Mouse (Mus musculus) c-Kit-positive CD71-positive TER-119-positive erythroid progenitor cells, embryonic 14.5 days (primary cell): ENCODE results near the gene Slc20a1.

Source experiments
- DNase-seq: peaks from one replicate; pipeline ENCODE4 v3.0.0-alpha.2; 2013; ENCODE audit warnings: low spot score

Gene Slc20a1

DNA sequence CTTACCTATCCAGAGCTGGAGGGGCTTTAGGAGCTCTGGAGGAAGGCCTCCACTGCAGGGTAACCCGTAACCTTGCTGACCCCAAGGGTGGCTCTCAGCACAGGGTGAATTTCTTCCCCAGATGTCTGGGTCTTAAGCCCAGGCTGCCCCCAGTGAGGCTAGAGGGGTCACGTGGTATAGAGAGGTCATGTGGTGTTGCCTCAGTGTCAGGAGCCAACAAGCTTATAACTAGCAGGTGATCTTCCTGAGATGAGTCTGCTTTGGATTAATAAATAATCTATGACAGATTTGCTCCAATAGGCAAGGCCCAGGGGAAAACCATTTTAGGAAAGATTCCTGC, 55.0 kb downstream of the Slc20a1 start:
- no peak for DNase-seq

DNA sequence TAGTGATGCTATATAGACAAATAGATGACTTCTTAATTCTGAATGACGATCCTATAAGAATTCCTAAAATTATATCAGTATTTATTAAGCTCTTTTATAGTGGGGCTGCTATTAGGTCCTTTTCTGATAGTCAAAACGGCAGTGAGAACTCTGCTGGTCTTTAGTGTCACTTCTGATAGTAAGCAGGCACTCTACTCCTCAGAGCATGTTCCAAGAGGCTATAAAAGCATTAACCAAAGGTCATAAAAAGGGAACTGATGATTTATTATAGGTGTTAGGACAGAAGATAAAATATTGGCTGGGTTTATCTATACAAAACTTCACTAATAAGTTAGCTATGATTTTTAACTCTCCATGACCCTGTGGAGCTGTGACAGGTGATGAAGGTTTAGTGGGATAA, 55.5 kb downstream of the Slc20a1 start:
- no peak for DNase-seq

DNA sequence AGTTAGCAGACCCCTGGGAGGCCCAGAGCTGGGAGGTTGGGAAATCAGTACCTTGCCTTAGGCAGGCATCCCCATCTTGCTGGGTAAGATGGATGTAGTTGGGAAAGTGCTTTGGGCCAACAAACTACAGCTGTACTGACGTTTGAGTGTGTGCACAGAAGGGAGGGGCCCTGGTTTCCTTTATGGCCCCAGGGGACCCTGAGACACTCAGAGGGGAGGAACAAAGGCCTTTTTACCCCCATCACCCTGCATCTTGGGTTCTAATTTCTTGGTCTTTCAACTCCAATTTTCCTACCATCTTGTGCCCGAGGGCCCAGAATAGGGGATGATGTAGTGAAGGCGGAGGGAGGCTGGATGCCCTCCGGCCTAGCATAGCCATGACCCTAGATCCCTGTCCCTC, 57.4 kb downstream of the Slc20a1 start:
- no peak for DNase-seq

DNA sequence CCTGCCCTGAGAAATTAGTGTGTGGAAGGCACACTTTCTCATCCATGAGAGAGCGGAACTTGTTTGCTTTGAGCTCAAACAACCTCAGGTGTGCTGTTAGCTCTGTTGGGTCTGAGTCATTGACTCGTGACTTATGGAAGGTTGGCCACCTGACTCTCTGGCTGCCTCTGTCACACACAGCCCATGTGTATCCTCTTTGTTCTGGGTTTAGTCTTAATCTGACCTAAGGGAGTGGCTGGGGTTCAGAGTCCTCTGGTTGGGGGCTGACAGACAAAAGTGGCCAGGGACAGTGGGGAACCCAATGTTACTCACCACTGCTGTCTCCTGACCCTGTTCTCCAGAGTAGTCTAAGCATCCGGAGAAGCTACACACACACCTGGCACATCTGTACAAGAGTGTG, 59.5 kb downstream of the Slc20a1 start:
- DNase-seq = no peak

DNA sequence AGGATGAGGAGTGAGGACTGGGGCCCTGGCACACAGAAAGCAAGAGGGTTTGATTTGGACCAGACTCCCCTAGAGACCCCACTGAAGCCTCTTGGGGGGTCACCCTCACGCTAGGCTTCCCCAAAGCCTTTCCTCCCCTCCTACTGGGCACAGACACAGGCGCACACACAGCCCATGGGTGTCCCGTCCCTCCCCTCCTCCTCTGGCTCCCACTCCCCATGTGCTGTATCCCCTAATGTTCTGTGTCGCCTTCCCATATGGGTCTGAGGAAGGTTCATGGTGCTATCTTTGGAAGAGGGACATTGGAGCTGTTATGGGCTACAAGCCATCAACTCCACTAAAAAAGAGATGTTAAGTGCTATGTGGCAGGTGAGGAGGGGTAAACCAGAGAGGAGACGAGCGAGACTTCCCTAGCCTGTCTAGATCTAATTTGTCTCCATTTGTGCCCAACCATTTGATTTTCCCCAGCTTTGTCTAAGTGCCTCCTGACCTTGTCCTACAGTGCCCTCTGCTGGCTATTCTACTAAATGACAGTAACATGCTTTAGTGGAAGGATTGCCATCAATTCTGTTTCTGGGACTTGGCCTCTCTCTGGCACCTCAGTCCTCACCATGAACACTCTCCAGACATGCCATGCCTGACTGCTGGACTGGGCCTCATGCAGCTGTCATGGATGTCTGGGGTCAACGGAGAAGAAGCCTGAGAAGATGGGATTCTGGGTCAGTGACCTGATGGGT, 60.1 kb downstream of the Slc20a1 start:
- peak; percentile 86 for DNase-seq

DNA sequence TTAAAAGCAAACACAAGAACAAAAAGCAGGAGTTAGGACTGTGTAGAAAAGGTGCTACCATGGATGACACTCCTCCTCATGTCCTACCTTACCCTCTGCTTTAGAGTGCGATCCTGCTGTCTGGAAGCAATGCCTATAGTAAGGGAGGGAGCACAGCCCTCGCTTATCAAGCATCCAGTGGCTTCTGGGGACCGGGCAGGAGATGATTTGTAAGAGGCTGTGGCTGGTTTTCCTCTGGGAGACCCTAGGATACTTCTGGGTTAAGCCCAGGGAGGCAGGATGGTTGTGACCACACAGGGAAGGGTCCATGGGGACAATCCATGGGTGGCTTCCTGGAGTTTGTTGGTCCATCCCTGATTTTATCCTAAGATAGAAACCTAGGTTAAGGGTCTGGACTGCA, 62.1 kb downstream of the Slc20a1 start:
- no peak for DNase-seq
